Mouse (Mus musculus): Measurements from ENCODE around the gene Coq5.

Gene Coq5

DNA sequence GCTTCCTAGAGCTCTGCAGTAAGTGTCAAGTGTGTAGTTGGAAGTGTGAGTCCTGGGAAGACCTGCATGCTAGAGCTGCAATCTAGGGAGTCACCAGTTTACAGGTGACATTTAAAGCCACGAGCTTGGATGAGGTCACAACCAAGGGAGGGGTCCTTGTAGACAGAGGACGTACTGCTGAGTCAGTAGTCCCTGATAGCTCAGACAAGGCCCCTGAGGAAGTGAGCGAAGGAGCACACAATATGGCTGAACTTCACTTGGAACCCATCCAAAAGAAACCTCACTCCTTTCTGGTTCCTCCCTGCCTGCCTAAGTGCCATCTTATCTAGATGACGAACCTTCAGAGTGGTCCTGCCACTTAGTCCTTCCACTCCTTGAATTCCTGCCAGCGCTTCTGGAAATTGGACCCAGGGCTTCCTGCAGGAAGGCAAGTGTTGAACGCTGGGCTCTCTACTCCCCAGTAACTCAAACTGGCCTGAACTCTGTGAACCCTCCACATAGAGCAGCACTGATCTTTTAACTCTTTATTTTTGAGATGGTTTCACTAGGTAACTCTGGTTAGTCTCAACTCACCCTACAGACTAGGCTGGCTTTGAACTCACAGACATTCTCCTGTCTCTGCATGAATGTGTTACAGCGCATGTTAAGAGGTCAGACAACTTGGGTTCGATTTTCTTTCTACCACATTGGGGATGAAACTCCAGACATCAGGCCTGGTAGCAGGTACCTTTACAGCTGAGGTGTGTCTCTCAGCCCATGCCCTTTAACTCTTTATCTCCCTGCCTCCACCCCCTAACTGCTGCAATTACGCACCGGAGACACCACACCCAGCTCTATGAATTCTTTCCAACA lies 33.6 kb downstream of the Coq5 start:
- DNase-seq (ENCODE audit: low spot score), result no peak

GRCm38 (mm10) chr5:115313668-115313943 lies 34.1 kb downstream of the Coq5 start:
- DNase-seq (ENCODE audit: low spot score), result no peak

DNA sequence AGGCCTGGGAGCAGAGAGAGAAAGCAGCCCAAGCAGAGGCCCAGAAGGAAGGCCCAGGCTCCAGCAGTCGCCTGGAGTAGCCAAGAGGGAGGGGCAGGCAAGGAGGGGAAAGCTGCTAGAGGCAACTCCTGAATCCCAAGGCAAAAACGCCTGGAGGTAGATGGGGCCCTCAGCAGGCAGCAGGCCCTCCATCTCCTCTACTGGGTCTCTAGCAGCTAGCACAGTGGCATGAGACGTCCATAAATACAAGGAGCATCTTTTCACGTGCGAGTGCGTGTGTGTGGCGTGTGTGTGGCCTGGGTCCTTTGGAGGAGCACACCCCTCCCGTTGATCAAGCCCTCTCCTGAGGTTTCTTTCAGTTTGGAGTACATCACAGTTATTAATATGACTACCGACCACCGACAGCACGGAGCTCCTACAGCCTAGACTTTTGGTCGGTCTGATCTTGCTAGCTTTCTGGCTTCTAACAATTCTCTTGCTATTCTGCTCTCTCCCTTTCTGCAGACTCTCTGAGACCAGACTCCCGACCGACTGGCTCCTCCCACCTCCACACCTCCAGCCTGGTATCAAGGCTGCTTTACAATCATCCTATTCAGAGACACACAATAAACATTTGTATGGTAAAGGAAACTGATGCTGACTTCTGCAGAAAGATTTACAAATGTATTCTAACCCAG lies 37.6 kb downstream of the Coq5 start:
- no peak for DNase-seq (ENCODE audit: low spot score)

- no peak for DNase-seq (ENCODE audit: low spot score)
Observed at GRCm38 (mm10) chr5:115317645-115318328, 38.3 kb downstream of the Coq5 start.

GRCm38 (mm10) chr5:115319004-115319940 lies 39.8 kb downstream of the Coq5 start:
- DNase-seq (ENCODE audit: low spot score), result peak; percentile 58

GRCm38 (mm10) chr5:115326256-115326831 lies 46.9 kb downstream of the Coq5 start:
- no peak for DNase-seq (ENCODE audit: low spot score)

DNA sequence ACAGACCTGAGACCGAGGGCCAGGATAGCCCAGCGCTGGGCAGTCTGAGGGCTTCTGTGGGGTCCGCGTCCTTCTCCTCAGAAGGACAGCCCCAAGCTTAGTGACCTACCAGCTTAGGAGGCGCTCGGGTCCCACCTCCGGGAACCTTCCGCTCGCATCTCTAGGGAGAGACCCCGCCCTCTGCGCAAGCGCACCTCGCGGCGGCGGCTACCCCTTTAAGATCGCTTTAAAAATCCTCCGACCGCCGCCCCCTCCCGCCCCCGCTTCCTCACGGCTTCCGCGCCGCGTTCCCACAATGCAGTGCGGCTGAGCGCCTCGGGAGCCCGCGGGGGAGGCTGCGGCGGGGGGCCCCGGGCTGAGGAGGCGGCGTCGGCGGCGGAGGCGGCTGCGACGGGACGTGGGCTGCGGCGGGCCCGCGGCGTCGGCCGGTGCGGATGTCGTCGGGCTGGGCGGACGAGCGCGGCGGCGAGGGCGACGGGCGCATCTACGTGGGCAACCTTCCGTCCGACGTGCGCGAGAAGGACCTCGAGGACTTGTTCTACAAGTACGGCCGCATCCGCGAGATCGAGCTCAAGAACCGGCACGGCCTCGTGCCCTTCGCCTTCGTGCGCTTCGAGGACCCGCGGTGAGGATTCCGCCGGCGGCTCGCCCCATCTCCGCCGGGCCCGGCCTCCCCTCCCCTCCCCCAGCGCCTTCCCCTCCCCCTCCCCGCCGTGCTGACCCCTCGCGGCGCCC lies 47.6 kb downstream of the Coq5 start, which contains the start of gene Srsf9:
Gene Srsf9, plus strand, starts transcription at position 303 of the 735 bp plus-strand sequence.
- peak; percentile 96 for DNase-seq (ENCODE audit: low spot score)

- no peak for DNase-seq (ENCODE audit: low spot score)
Observed at GRCm38 (mm10) chr5:115327610-115328548, 48.4 kb downstream of the Coq5 start.

DNA sequence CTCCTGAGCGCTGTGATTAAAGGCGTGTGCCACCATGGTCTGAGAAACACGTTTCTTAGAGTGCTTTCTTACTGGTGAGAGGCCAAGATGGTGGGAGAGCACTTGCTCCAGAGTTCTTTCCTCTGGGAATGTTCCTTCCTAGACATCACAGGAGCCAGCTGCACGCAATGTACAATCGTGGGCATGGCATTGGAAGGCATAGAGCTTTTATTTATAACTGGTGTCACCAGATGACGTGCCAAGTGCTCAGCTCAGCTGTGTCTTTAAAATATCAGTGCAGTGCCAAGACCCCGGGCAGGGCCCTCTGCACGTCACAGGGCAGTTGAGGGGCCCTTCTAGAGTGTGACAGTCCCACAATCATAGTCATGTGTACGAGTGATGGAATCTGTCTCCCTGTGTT lies 51.5 kb downstream of the Coq5 start:
- no peak for DNase-seq (ENCODE audit: low spot score)

GRCm38 (mm10) chr5:115333626-115334025 lies 54.2 kb downstream of the Coq5 start:
- DNase-seq (ENCODE audit: low spot score), result no peak

GRCm38 (mm10) chr5:115340007-115340406 lies 60.5 kb downstream of the Coq5 start:
- DNase-seq (ENCODE audit: low spot score), result no peak

DNA sequence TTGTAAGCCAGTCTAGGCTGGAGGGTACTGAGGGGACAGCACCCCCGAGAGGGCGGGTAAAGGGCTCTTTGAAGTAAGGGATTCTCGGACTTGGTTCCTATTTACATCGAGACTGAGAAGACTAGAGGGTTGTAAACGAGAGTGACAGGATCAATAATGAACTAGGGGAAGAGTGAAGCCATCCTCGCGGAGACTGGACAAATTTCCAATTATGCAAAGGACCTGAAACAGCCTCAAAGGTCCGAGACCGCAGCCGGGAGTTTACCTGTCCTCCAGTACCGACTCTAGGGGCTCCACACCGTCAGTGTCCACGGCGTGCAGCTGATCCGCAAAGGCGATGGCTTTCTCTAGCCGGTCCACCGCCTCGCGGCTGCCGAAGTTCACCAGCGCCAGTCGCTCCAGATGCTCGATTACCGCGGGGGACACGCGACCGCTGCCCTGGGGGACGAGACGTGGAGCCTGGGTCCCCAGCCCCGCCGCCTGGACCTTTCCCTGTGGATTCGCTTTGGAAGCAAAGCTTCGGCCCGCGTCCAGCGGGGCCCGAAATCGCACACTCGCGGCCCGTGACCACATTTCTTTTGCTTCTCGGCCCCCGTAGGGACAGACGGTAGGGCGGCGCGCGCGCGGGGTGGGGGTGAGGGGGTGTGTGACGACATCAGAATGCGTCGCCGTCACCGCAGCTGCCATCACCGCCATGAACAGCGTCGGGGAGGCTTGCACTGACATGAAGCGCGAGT lies 61.3 kb downstream of the Coq5 start, which contains the start of the genes Gatc and Triap1:
Gene Gatc, minus strand, starts transcription at position 602 of the 737 bp plus-strand sequence.
Gene Triap1, plus strand, starts transcription at position 649 of the 737 bp plus-strand sequence.
- peak; percentile 86 for DNase-seq (ENCODE audit: low spot score)

DNA sequence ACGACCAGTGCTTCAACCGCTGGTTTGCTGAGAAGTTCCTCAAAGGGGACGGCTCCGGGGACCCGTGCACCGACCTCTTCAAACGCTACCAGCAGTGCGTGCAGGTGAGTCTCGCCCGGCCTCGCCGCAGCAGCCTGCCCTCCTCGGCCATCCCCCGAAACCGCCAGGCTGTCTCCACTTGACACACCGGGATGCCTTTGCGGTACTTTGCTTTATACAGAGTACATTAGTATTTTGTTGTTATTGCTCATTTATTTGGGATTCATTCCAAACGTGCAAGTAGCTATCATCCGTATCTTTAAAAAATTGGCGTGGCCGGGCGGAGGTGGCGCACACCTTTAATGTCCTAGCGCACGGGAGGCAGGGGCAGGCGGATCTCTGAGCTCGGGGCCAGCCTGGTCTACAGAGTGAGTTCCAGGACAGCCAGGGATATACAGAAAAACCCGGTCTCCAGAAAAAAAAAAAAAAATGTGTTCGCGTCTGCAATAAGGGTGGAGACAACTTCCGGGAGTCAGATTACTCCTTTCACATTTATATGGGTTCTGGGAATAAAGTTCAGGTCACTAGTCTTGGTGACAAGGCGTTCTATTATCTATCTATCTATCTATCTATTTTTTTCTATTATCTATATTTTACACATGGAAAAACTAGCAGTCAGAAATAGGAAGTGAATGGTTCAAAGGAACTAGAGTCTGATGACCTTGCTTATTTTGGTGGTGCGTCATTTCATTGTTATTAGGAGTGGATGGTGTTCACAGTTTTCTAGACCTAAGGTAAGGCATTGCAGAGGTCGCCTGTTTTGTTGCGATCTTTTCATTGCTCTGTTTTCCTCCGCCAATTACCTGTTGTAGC lies 62.1 kb downstream of the Coq5 start:
- no peak for DNase-seq (ENCODE audit: low spot score)

All from ovary, postnatal 14 days (tissue).